Mouse (Mus musculus): ENCODE results near the gene Ceacam1. TPM values are rescaled to one million over a fixed set of nuclear protein-coding genes. Genes with fewer than 3 reads are reported as not detected.
"Not testable (repeated sequence)": the region's sequence is repeated elsewhere in the genome, so short reads cannot be mapped to it uniquely, and the experiment has no call there.

Gene Ceacam1
- total RNA-seq, 2 experiments from 2014 or later, result 3.2 to 3.8 TPM

DNA sequence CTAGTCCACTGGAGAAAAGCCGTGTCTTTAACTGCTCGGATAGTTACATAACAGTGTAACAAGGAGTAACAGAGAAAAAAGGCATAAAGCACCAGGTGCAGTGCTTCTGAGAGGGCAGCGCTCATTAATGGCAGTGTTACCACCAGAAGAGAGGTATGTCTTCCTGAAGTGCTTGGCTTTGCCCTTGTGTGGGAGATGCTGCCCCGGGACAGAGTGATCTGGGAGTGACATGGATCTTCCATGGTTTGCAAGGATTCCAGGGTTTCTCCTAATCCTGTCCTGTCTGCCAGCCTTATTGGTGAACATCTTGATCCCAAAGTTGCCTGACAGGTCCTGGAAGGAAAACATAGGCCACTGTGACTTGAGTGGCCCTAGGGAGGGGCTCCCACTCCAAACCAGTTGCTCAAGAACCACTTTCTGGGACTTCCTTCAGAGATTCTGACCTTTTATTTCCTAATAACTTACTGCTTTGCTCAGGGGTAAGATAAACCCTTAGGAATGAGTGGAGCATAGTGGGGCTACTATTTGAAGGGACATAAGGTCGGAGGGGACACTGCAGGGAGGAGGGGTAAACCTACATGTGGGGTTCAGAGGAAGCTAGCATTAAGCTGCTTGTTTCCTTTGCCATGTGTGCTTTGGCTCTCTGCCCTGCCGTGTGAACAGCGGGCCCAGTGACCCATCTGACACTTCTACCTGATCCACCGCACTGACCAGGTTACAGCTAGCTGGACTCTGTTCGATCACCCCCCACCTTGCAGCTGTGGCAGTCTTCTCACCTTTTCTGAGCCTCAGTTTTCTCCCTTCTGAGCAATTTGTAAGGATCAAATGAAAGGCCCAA lies 37.2 kb downstream of the Ceacam1 start:
- no peak for DNase-seq (ENCODE audit: low spot score in 2 of 2)

DNA sequence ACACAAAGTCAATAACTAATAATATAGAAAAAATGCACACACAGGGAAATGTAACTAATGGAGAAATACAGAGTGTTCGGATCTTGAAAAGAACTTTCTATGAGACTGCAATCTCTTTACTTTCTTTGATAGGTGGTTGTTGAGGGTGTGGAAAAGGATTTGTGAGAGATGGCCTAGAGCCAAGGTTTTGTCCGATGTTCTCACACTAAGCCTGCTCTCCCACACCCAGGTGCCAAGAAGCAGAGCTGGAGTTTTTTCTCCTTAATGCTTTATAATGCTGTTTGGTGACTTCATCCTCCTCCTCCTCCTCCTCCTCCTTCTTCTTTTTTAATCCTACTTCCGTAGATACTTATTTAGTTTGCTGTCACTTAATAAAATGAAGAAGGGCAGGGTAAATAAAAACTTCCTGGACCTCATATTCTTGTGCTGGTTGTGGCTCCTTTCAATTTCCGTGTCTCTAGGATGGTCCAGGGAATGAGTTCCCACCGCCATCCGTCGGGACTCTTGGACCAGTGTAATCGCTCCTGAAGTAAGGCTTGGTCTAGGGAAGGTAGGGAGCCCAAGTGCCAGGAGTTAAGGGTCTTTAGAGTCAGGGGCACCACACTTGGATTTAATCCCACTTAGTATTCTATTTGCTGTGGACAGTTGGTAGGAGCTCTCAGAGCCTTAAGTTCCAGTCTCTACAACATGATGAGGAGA lies 38.1 kb downstream of the Ceacam1 start:
- no peak for DNase-seq (ENCODE audit: low spot score in 2 of 2)

DNA sequence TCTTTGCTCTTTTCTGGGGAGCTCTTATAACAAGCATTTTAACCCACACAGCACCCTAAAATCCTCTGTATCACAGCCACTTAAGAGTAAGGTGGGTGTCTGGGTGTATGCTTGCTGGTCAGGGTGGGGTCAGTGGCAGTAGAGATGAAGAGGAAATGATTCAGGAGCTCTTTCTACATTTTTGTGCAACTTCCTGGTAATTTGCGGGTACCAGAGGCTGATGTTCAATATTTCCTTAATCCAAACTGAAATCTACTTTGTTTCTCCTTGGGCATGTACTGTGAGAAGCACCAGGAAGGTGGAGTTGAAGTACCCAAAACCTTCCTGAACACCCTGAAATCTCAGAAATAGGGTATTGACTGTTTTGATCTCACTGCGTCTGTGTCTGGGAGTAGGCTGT lies 40.7 kb downstream of the Ceacam1 start:
- DNase-seq (ENCODE audit: low spot score in 2 of 2), result no peak

DNA sequence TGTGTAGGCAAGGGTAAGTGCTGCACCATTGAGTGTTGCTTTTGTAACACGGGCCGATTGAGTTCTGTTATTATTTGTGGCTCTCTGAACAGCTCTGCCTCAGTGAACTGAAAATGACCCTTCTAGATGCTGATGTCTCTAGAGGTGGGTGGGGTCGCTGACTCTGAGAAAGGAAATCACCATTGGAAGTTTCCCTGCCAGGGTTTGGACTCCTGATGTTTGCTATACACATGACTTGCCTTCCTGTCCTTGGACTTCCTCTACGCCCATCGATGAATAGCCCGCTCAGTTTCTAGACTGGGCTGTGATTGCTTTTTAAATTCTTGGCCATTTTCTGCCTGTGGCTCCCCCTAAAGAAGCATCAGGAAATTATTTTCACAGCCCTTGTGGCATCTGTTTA lies 41.2 kb downstream of the Ceacam1 start:
- DNase-seq (ENCODE audit: low spot score in 2 of 2), result no peak

DNA sequence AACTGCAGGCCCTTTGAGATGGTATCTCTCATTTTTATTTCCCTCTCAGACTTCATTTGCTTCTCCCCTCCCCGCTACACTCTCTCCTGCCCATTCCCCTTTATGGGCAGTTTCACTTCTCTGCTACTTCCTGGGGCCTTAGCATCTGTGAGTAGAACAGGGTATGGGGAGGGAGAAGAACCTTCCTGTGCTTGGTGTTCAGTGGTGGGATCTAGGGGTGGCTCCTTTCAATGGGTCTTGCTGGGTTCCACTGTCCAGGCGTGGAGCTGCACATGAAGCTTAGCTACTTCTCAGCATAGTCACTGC lies 41.9 kb downstream of the Ceacam1 start:
- DNase-seq (ENCODE audit: low spot score in 2 of 2), result no peak

DNA sequence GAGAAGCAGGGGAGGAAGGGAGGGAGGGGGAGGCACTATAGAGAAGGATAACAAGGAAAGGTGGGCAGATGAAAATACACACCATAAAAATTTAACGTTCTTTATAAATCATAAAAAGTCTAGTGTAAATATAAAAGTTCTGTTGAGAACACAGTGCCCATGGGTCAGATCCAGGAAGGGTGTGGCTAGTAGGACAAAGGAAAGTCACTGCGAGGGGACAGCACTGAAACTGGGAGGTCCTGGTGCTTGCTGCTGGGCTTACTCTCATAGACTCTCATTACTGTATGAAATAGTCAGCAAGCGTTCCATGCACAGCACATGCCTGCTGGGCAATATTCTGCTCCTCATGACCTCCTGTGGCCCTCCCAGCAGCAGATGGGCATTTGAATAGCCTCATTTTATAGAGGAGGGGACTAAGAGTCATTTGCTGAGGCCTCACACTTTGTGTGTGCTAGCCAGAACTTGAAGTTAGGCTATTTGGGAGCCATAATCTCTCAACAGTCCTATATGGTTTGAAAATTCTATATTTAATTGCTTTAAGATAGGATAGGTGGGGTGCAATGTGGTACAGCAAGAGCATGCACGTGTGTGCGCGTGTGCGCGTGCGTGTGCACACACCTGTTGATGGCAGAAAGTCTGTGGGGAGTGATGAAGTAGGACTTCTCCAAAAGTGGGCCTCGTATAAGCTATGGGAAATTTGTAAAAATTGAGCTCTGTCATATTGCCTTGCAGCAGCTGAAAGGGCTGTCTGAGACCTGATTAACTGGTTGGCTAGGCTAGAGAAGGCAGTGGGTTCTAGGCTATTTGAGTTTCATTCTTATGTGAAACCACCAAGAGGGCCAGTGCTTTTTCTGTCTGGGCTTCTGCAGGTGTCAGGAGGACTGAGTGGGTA lies 42.5 kb downstream of the Ceacam1 start:
- DNase-seq (ENCODE audit: low spot score in 2 of 2), result no peak

DNA sequence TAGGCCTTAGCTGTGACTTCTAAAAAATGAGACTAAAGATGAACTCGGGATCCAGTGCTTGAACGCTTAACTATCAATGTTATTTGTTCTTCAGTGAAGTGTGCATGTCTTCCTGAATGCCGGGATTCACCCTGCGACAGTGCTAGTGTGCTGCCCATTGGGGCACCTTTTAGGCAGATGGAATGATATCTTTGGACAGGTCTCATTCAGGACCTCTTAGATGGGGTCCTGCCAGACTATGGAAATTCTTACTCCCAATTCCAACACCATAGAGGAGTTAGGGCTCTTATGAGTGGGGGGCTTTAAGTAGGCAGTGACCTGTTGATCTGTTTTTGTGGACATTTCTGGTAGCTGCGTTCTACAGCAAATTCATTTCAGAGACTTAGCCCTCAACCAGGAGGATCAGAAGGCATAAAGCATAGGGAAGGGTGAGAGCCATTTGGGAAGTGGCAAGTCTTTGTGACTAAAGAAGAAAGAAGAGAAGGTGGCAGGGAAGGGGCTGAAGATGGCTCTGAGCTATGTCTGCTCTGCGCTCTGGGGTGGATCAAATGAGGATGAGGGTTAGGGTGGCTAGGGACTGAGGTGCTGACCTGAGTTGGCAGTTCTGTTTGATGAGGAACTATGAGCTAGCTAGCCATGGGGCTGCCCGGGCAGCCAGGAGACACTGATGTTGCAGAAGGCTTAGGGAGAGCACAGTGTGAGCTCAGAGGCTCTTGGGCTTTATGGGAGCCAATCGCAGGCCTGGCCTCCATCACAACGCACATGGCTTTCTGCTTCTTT lies 43.4 kb downstream of the Ceacam1 start:
- no peak for DNase-seq (ENCODE audit: low spot score in 2 of 2)

DNA sequence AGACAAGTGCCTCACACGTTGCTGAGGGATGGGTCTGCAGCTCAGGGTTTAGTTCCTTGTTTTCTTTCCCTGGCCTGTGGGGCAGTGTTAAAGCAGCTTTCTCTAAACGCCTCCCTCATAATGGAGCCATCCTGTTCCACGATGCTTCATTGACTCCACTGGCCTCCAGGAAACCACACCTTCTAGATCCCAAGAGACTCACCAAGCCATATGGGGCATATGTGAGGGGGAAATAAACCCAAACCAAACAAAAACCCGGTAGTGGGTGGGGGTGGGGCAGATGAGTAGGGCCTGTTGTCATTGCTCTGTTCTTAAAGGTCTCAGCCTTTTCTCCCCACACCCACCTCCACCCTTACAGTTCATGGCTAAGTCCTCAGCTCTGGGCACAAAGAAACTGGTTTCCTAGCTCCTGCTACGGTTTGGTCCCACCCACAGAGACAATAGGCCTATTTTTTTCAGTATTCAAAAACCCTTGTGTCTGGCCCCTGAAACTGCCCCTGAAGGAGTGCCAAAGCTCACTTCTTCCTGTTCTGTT lies 44.3 kb downstream of the Ceacam1 start:
- peak in 1 of 2 experiments; percentile 16 for DNase-seq (ENCODE audit: low spot score in 2 of 2)

DNA sequence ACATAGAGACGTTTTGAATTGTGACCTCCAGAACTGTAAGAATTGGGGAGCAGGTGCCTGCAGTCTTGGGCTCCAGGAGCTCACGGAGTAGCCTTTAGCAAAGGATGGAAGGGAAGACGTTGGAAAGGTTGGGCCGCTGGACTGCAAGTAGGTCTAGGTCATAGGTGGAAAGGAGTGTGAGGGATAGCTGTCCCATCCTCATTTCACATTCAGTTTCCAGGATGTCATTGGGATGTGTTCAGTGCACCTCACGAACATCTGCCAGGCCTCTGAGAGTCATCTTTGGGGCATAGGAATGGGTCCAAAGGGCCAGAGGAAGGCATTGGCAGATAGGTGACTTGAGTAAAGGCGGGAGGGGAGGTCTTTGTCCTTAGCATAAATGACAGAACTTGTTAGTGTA lies 45.0 kb downstream of the Ceacam1 start:
- DNase-seq (ENCODE audit: low spot score in 2 of 2), result no peak

DNA sequence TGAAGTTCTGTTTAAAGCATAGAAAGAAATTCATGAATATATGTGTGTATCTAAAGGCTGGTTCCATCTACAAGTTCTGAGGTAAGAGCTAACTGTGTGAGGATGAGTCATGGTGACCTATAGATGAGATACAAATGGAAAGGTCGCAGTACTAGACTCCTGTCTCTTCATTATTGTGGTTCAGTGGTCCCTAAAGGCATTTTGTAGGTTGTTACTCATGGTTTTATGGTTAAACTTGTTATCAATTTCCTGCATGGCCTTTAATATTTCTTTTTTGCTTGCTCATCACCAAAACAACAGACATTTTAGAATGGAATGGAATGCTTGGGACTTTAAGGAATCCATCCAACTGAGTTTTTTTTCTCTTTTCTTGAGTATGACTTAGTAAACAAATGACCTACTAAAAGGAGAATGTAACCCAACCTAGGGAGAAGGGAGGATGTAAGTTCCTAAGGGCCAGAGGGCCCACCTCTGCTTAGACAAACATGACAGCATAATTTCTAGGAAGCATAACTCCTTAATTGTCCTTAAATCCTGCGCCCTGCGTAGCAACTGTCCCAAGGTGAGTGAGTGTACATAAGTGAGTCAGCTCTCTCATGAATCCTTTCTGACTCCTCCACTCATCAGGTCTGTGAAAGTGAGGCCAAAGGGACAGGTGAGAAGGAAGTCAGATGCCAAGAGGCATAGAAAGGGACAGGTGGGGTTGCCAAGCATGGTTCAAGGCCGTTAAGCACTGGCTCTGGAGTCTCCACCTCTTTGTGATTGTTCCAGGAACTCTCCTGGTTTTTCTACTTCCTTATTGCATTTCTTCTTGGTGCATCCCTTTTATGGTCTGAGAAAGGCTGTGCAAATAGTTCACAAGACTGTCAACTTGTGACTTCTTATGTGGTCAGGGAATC lies 47.3 kb downstream of the Ceacam1 start:
- no peak for DNase-seq (ENCODE audit: low spot score in 2 of 2)

DNA sequence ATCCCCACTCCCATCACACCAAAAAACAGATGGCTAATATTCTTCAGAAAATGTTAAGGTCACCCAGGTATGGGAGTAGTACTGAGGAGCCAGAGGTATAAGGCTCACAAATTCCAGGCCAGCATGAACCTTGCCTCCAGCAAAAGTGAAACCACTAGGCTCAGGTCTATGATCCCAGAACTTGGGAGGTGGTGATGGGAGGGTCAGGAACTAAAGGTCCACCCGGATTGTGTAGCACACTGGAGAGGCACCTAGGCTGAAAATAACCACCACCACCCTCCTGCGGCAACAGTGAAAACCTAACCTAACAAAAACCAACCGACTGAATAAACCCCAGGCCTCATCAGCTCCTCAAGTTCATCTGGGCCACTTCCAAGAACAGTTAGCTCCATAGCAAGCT lies 49.1 kb downstream of the Ceacam1 start:
- no peak for DNase-seq (ENCODE audit: low spot score in 2 of 2)

DNA sequence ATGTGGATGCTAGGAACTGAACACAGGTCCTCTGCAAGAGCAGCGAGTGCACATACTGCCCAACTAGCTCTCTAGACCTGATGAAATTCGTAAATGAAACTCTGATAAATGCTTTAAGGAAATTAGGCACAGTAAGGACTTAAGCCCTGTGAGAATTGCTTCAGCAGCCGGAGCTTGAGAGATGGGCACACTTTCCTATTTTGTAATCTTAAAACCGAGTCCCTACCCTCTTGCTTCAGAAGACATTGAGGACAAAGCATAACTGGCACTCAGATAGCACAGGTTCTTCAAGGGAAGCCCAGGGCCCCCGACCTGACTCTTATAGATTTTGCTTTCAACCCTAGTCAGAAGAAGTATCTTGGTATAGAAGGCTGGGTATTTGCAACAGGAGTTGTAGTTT lies 50.3 kb downstream of the Ceacam1 start:
- no peak for DNase-seq (ENCODE audit: low spot score in 2 of 2)

DNA sequence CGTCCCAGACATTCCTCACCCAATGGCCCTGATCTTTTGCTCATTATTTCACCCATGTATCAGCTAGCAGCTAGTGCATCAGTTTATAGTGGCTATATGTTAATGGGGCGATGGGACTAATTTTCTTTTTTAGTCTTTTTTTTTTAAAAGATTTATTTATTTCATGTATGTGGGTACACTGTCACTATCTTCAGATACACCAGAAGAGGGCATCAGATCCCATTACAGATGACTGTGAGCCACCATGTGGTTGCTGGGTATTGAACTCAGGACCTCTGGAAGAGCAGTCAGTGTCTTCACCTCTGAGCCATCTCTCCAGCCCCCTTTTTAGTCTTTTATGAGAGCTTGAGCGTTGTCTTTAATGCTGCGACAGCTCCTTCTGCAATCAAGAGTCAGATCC lies 51.0 kb downstream of the Ceacam1 start:
- not testable (repeated sequence) for DNase-seq (ENCODE audit: low spot score in 2 of 2)

DNA sequence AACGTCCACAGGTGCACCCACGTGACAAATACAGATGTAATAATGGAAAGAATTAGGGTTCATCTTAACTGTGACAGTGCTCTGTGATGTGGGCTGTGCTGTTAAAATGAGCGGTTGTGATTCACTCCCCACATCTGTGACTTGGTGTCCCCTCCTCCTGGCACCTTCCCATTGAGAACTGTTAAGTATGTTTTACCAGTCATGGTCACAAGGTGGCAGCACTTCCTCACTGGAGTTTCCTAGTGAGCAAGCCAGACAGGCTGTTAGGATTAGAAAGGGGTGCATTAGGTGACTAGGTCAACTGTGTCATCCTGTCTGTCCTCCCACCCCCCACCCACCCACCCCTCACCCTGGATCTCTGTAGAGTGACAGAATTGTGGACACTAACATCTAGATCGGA lies 53.0 kb downstream of the Ceacam1 start:
- DNase-seq (ENCODE audit: low spot score in 2 of 2), result peak; percentile 66 to 90

DNA sequence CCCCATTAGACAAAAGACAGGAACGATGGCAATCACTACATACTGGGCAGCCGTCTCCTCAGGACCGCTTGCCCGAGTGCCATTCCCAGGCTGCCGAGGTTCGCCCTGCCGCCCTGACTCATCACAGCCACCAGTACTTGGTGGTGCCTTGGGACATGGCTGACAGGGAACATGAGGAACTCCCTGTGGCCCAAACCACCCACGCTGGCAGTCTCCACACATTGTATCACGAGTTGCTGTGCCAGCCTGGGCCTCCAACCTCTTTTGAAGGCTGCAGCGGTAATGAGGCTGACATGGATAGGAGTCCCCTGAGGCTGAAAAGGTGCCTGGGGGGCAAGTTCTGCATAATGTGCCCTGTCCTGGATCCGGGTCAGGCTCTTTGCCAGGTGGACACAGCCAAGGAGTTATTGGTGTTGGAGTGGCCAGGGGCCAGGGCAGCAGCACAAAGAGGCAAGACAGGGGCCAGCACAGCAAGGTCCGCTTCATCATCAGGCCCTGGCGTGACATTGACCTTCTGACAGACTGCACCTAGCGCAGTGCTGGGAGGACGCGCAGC lies 55.0 kb downstream of the Ceacam1 start:
- peak in 1 of 2 experiments; percentile 30 for DNase-seq (ENCODE audit: low spot score in 2 of 2)

DNA sequence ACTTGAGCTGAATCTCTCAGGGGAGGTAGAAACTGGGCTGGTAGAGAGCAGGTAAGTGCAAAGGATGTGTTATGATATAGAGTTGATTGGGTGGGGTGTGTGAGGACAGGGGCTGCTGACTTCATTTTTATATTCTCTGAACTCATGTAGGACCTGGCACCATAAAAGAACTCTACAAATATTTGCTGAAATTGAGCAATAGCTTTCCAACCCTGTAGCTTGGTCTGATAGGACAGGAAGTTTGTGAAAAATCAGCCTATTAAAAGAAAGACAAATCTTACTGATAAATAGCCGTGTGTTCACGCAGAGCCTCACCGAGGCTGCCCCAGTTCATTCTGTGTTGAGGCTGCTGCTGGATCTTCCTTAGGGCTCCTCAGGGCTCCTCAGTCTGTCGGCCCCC lies 57.5 kb downstream of the Ceacam1 start:
- DNase-seq (ENCODE audit: low spot score in 2 of 2), result no peak

DNA sequence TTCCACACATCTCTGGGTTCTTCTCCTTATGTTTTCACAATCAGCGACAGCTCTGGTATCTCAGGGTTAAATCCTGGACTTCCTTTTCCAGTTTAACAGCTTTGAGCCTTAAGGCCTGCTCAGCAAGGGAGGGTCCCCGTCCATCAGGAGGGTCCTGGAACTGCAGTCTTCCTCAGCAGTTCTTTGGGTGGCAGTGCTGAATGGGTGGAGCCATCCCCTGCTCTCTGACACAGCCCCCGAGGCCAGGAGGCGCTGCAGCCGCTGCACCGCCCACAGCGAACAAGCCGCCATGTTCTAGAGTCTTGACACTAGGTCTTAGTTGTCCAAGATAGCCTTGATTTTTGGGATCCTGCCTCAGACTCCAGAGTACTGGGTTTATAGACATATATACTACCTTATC lies 57.9 kb downstream of the Ceacam1 start:
- no peak for DNase-seq (ENCODE audit: low spot score in 2 of 2)

DNA sequence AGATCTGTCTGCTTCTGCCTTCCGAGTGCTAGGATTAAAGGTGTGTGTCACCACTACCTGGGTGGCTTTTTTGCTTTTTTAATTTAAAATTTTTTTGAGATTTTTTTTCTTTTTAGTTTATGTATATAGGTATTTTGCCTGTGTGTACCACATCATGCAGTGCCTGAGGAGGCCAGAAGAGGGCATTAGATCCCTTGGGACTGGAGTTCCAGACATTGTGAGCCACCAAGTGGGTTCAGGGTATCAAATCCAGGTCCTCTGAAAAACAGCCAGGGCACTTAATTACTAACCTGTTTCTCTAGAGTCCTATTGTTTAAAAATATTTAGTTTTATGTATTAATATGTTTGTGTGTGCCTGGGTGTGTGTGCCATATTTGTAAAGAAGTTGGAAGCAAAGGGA lies 59.8 kb downstream of the Ceacam1 start:
- peak in 1 of 2 experiments; percentile 37 for DNase-seq (ENCODE audit: low spot score in 2 of 2)

DNA sequence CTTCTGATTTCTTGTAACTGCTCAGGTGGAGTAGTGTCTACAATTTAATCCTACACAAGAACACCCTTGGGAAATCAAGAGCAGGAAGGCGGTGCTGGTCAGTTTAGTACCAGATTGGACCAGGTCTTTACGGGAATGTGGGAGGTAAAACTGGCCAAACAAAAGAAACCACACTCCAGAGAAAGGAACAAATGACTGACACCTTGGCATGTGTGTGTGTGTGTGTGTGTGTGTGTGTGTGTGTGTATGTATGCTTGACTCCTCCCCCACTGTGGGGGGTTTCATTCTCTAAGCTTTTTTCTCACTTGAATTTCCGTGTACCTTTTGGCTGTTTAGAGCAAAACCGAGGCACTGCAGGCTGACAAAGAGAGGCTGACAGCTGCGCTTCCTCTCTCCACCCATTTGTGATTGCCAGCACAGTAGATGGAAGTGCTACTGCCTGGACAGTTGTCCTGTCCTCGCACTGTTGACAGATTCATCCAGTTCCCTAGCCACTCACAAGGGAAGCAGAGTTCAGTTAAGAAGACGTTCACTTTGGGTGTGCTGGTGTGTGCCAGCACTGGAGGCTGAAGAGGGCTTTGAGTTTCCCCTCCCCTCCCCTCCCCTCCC lies 64.5 kb downstream of the Ceacam1 start, which contains the start of gene Cxcl17:
Cxcl17 (minus strand) TSS at position 54 of the 609 bp plus-strand sequence.
- DNase-seq (ENCODE audit: low spot score in 2 of 2), result no peak
